In the genomic region with DNA sequence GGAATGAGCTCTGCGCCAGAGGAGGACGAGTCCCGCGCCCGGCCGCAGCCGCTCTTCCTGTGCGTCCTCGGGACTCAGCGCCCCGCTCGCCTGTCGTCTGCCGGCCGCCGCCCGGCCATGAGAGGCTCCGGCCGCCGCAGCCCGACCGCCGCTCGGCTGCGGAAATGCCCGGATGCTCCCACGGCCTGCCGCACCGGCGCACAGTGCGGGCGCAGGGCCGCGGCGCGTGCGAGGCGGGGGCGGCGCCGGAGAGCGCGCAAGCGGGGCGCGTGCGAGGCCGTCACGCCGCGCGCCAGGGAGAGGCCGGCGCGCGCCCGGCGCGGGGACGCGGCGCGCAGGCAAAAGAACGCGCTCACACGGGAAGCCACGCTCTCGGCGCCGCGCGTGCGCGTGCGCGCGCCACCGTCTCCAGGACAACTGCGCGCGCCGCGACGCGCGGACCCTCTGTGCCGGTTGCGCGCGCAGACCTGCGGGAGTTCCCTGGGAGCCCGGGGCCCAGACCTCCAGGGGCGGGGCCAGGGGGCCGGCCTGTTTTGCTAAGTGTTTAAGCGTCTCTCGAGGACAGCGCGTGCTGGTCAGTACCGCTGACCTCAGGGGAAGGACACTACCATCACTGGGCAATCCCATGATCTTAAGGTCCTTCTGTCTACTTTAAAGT, we compare ENCODE assay signal across 8 mouse cellular contexts. TPM values are rescaled to one million over a fixed set of nuclear protein-coding genes. Genes with fewer than 3 reads are reported as not detected.
DNase-seq lines count a peak whose midpoint lies in the region; ATAC-seq lines count a peak whose summit lies in the region.

Gene Dmxl2 (minus strand): TSS at position 174 of the 658 bp plus-strand sequence.

- peak; percentile 93 for DNase-seq in adrenal gland, postnatal 10 days
- peak; percentile 97 for DNase-seq in embryo, embryonic 11 days
- peak; percentile 96 for DNase-seq in kidney, adult 11 months
- peak; percentile 93 for DNase-seq in limb, embryonic 10.5 days (ENCODE audit: low spot score)
- peak; percentile 85 for DNase-seq in skeletal muscle tissue, adult 2 months (ENCODE audit: low read depth, low spot score)

- H3K27ac ChIP-seq in limb, embryonic 10.5 days: peak within 1 kb of the TSS; percentile 80
- H3K27ac ChIP-seq in midbrain, embryonic 12.5 days (replicated peaks): peak within 1 kb of the TSS; percentile 87

- peaks cover 32% of the 10 kb centered on the region for H3K27me3 ChIP-seq in limb, embryonic 10.5 days (ENCODE audit: low read depth, poor library complexity, severe bottlenecking)
- peaks cover 12% of the 10 kb centered on the region for H3K27me3 ChIP-seq in midbrain, embryonic 12.5 days

- H3K9me3 ChIP-seq in limb, embryonic 10.5 days (replicated peaks): no peaks in the 10 kb centered on the region
- no peaks in the 10 kb centered on the region for H3K9me3 ChIP-seq in midbrain, embryonic 12.5 days

- H3K4me1 ChIP-seq in limb, embryonic 10.5 days: peaks cover 13% of the 10 kb centered on the region
- H3K4me1 ChIP-seq in midbrain, embryonic 12.5 days: peaks cover 20% of the 10 kb centered on the region

- peak within 1 kb of the TSS; percentile 88 for H3K9ac ChIP-seq in midbrain, embryonic 12.5 days (replicated peaks)

- peak within 1 kb of the TSS; percentile 87 for H3K4me2 ChIP-seq in midbrain, embryonic 12.5 days (replicated peaks)

- 2% methylated on average over 94 of the region's 99 CpGs for WGBS in limb, embryonic 10.5 days
- WGBS in midbrain, embryonic 12.5 days: under 1% methylated on average over 68 of the region's 99 CpGs

- peak within 1 kb of the TSS; percentile 85 for H3K4me3 ChIP-seq in limb, embryonic 10.5 days
- peak within 1 kb of the TSS; percentile 81 for H3K4me3 ChIP-seq in midbrain, embryonic 12.5 days

- H3K36me3 ChIP-seq in limb, embryonic 10.5 days: no peaks in the 10 kb centered on the region
- H3K36me3 ChIP-seq in midbrain, embryonic 12.5 days: no peaks in the 10 kb centered on the region

- peak; percentile 88 for ATAC-seq in granulocyte monocyte progenitor cell, adult 5-6 weeks (replicated peaks; ENCODE audit: poor library complexity, severe bottlenecking)
- ATAC-seq in midbrain, embryonic 12.5 days (ENCODE audit: low FRiP score, low read depth): peak; percentile 95
- ATAC-seq in inflammation-experienced regulatory T-cells, adult 6 months: no peak

RNA-seq across cellular contexts. Expression of gene Dmxl2, which starts in this region (rescaled TPM):
- 10 to 100 TPM; 11.7 to 15.2 TPM for total RNA-seq in adrenal gland, postnatal 10 days (2021)
- total RNA-seq in granulocyte monocyte progenitor cell, adult 5-6 weeks (2014; fragmentation: Nextera tagmentation): 5.8 and 14.4 TPM in 2 replicates
- total RNA-seq in granulocyte monocyte progenitor cell, adult 5-6 weeks (2017): 8.7 and 9.2 TPM in 2 replicates
- 5.3 TPM in 2 replicates for polyA plus RNA-seq in limb, embryonic 10.5 days (2016; fragmentation: Nextera tagmentation; extraction: Ambion mirVana)
- polyA plus RNA-seq in midbrain, embryonic 12.5 days (2016; fragmentation: Nextera tagmentation; extraction: Ambion mirVana): 20.8 and 25.5 TPM in 2 replicates
- polyA plus RNA-seq in inflammation-experienced regulatory T-cells, adult 6 months (2017; shearing (Covaris generic)): under 1 TPM; 0.09 to 0.23 (median 0.18) TPM
